Mouse (Mus musculus) common myeloid progenitor, adult 5-6 weeks (primary cell): ENCODE measurements around the gene Osbpl10. TPM values are rescaled to one million over a fixed set of nuclear protein-coding genes. Genes with fewer than 3 reads are reported as not detected.

ENCODE experiments used
- ATAC-seq: replicated peaks from 2 replicates; pipeline ENCODE4 v1.8.0; 2016; ENCODE audit warnings: low read depth, mild to moderate bottlenecking, moderate TSS enrichment, inconsistent platforms; ENCODE audit not compliant: poor library complexity, severe bottlenecking
- total RNA-seq: library from RNA; stranded (forward); fragments of 200-1000, 187-1606 nt; gene quantifications from 2 replicates; pipeline ENCODE4 v1.2.3, GENCODE M21; 2017

The Osbpl10 gene
- total RNA-seq, 1 experiment from 2014 or later = 0.09 TPM

- ATAC-seq = no peak
Observed at GRCm38 (mm10) chr9:114979969-114980368, 1.6 kb downstream of the Osbpl10 start.

GRCm38 (mm10) chr9:114982689-114983360, 4.5 kb downstream of the Osbpl10 start, which contains the start of gene Rps27rt:
TSS of gene Rps27rt (minus strand) at chr9:114982739.
- no peak for ATAC-seq

GRCm38 (mm10) chr9:114985741-114986140, 7.4 kb downstream of the Osbpl10 start:
- no peak for ATAC-seq

GRCm38 (mm10) chr9:114986361-114986760, 8.0 kb downstream of the Osbpl10 start:
- ATAC-seq = no peak

GRCm38 (mm10) chr9:114988029-114988428, 9.7 kb downstream of the Osbpl10 start:
- ATAC-seq = no peak

- ATAC-seq = no peak
Observed at GRCm38 (mm10) chr9:114988610-114989327, 10.4 kb downstream of the Osbpl10 start.

GRCm38 (mm10) chr9:114990421-114990820, 12.1 kb downstream of the Osbpl10 start:
- no peak for ATAC-seq

- ATAC-seq = no peak
Observed at GRCm38 (mm10) chr9:114992528-114992927, 14.2 kb downstream of the Osbpl10 start.

GRCm38 (mm10) chr9:114995250-114995649, 16.9 kb downstream of the Osbpl10 start:
- ATAC-seq = no peak

GRCm38 (mm10) chr9:114995716-114996115, 17.3 kb downstream of the Osbpl10 start:
- ATAC-seq = no peak

GRCm38 (mm10) chr9:114996489-114996888, 18.1 kb downstream of the Osbpl10 start:
- ATAC-seq = no peak

- ATAC-seq = no peak
Observed at GRCm38 (mm10) chr9:114999010-114999770, 20.8 kb downstream of the Osbpl10 start.

GRCm38 (mm10) chr9:114999771-115000146, 21.4 kb downstream of the Osbpl10 start:
- no peak for ATAC-seq

GRCm38 (mm10) chr9:115005446-115005845, 27.1 kb downstream of the Osbpl10 start:
- ATAC-seq = no peak

- ATAC-seq = no peak
Observed at GRCm38 (mm10) chr9:115007776-115008175, 29.4 kb downstream of the Osbpl10 start.

- no peak for ATAC-seq
Observed at GRCm38 (mm10) chr9:115008194-115008593, 29.8 kb downstream of the Osbpl10 start.

- peak; percentile 47; the same call in 1 of the 2 replicates for ATAC-seq
Observed at GRCm38 (mm10) chr9:115012367-115012766, 34.0 kb downstream of the Osbpl10 start.

GRCm38 (mm10) chr9:115020141-115020540, 41.8 kb downstream of the Osbpl10 start:
- ATAC-seq = no peak

GRCm38 (mm10) chr9:115021419-115021818, 43.0 kb downstream of the Osbpl10 start:
- ATAC-seq = no peak

- no peak for ATAC-seq
Observed at GRCm38 (mm10) chr9:115023137-115023536, 44.8 kb downstream of the Osbpl10 start.
